Mouse (Mus musculus) liver, adult (tissue): ENCODE measurements around the gene Rgs1.

ENCODE experiments used
- GATA4 ChIP-seq: IDR thresholded peaks from 2 replicates; pipeline ENCODE4 v1.6.1; 2014; ENCODE audit warnings: mild to moderate bottlenecking, low read length; ENCODE audit not compliant: insufficient replicate concordance

The Rgs1 gene

DNA sequence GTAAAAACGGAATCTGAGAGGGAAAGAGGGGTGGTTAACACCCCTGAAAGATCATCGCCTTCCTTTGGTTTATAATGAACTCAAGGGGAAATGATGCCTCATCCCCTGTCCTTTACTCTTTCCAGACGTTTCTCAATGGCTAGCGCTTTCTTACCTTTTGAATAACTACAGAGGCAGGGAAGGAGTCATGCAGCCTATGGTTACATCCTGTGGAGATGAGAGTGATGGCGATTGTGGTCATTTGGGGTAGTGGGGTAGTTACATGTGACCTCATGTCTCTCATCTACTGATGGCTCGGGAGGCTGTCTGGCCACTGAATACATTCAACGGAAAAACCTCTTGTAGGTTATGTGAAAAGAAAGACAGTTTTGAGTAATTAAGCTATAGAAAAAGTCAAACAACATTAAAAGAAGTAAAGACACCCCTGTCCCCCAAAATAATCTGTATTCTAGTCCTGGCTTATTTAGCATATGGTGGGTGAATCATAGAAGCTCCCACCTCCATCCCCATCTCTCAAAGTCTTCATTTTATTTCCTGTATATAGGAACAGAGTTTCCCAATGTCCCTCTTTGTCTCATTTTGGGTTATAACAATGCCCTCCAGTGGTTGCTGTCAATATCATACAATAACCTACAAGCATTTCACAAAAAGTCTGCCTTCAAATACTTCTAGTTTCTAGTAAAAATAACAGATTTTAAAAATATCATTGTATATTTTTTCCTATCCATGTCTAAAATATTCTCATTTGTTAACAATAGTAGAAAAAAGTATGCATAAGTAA is 42.6 kb downstream of the Rgs1 start:
- TF ChIP-seq GATA4 = no peak

- TF ChIP-seq GATA4 = no peak
These were observed 44.3 kb downstream of the Rgs1 start for GRCm38 (mm10) chr1:144204766-144205165.

DNA sequence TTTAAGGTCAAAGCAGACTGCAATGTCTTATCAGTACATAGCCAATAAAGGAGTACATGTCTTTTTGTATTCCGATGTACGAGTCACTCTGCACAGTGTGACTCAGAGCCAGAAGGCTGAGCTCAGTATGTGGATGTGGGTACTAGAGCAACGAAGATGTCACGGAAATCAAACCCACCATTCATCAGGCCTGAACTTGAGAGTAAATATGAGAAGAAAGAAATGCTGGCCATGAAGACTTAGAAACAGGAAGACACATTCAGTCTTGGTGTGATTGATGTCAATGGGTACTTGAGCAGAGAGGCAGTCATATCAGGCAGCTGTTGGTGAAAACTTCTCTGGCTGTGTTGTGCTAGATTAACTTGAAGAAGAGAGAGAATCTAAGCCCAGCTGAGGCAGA is 46.1 kb downstream of the Rgs1 start:
- TF ChIP-seq GATA4 = no peak

GRCm38 (mm10) chr1:144200496-144200895 is 48.5 kb downstream of the Rgs1 start:
- no peak for TF ChIP-seq GATA4

DNA sequence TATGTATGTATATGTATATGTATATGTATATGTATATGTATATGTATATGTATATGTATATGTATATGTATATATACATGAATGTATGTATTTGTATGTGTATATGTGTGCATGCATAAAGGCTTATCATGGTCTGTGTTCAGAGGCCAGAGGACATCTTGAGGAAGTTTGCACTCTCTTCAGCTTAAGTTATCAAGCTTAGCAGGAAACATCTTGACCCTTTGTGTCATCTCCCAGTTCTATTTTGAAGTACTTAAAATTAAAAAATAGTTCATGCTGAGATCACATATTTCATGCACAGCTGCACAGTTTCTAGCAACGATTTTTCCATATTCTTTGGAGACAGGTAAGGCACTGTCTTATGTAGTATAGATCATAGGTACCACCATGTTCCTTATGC is 49.5 kb downstream of the Rgs1 start:
- TF ChIP-seq GATA4 = no peak

GRCm38 (mm10) chr1:144197684-144198083 is 51.4 kb downstream of the Rgs1 start:
- TF ChIP-seq GATA4 = no peak
